18 mouse cellular contexts compared by ENCODE assay signal in the genomic region with DNA sequence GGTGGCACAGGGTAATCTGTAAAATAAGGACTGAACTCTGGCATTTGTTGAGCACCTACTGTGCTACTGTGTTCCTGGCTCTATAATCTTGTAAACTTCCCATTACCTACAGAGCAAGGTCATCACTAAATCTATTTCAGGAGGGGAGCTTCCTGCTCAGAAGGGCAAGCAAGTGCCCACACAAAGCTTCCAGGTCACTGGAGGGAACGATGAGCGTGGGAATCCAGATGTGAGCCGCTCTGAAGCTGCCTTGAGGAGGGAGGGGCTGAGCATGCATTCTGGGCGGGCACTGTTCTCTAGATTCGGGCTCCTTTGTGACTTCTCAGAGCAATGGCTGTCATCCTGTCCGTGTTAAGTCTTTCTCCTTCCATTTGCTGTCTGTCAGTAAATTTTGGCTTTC.
DNase-seq lines count a peak whose midpoint lies in the region; ATAC-seq lines count a peak whose summit lies in the region.
"Had no signal": no experiment of that assay in that cellular context is flagged by ENCODE, and none has a peak within 500 bp of the region (broad histone marks: within the 10 kb centered on the region; RNA-seq: fewer than 3 reads in every experiment).

No protein-coding gene starts in this region.

- 15% methylated on average over 6 of the region's 6 CpGs for WGBS in midbrain, embryonic 10.5 days
- 19% methylated on average over 6 of the region's 6 CpGs for WGBS in midbrain, embryonic 16.5 days

- no peak overlapping the region for H3K9ac ChIP-seq in midbrain, embryonic 16.5 days (ENCODE audit: low read depth, low read length)
- H3K9ac ChIP-seq: embryonic facial prominence, embryonic 15.5 days; heart, embryonic 12.5 days; limb, embryonic 15.5 days; midbrain, embryonic 15.5 days had no signal

- no peaks in the 10 kb centered on the region for H3K9me3 ChIP-seq in midbrain, embryonic 10.5 days (replicated peaks)
- no peaks in the 10 kb centered on the region for H3K9me3 ChIP-seq in midbrain, embryonic 16.5 days (replicated peaks; ENCODE audit: control insufficient read depth, low read length, poor library complexity, severe bottlenecking)
- H3K9me3 ChIP-seq: embryonic facial prominence, embryonic 15.5 days; heart, embryonic 12.5 days; limb, embryonic 15.5 days; midbrain, embryonic 15.5 days had no signal

- ATAC-seq in midbrain, embryonic 16.5 days = no peak
- ATAC-seq in inflammation-experienced regulatory T-cells, adult 6 months = peak; percentile 47
- ATAC-seq: hindbrain, embryonic 16.5 days; intestine, postnatal 0 days; lung, postnatal 0 days; midbrain, embryonic 15.5 days had no signal

- no peak overlapping the region for H3K4me3 ChIP-seq in midbrain, embryonic 10.5 days
- no peak overlapping the region for H3K4me3 ChIP-seq in midbrain, embryonic 16.5 days (ENCODE audit: low read depth, low read length)
- H3K4me3 ChIP-seq: embryonic facial prominence, embryonic 15.5 days; heart, embryonic 12.5 days; limb, embryonic 15.5 days; midbrain, embryonic 15.5 days had no signal

- intact Hi-C loops in left cerebral cortex, postnatal 36 days (cut with DNase I) = no loop called here

- no peaks in the 10 kb centered on the region for H3K36me3 ChIP-seq in midbrain, embryonic 10.5 days
- H3K36me3 ChIP-seq in midbrain, embryonic 16.5 days (ENCODE audit: control insufficient read depth, insufficient read depth, low read length) = no peaks in the 10 kb centered on the region
- H3K36me3 ChIP-seq: embryonic facial prominence, embryonic 15.5 days; heart, embryonic 12.5 days; limb, embryonic 15.5 days; midbrain, embryonic 15.5 days had no signal

- peaks cover 81% of the 10 kb centered on the region for H3K27me3 ChIP-seq in midbrain, embryonic 10.5 days (ENCODE audit: low read depth, poor library complexity, severe bottlenecking)
- H3K27me3 ChIP-seq in midbrain, embryonic 16.5 days (ENCODE audit: control insufficient read depth, insufficient read depth, low read depth, low read length) = no peaks in the 10 kb centered on the region; the same call in 1 of the 2 replicates
- H3K27me3 ChIP-seq: embryonic facial prominence, embryonic 15.5 days; heart, embryonic 12.5 days; limb, embryonic 15.5 days had no signal

- peaks cover 51% of the 10 kb centered on the region for H3K4me1 ChIP-seq in midbrain, embryonic 10.5 days
- peaks cover 9% of the 10 kb centered on the region; the same call in 1 of the 2 replicates for H3K4me1 ChIP-seq in midbrain, embryonic 16.5 days (ENCODE audit: control insufficient read depth, insufficient read depth, low read length)
- H3K4me1 ChIP-seq: embryonic facial prominence, embryonic 15.5 days; limb, embryonic 15.5 days had no signal

- peak overlapping the region; percentile 77 for H3K27ac ChIP-seq in midbrain, embryonic 10.5 days (replicated peaks)
- no peak overlapping the region for H3K27ac ChIP-seq in midbrain, embryonic 16.5 days (ENCODE audit: low read length)
- H3K27ac ChIP-seq: embryonic facial prominence, embryonic 15.5 days; limb, embryonic 15.5 days had no signal

- H3K4me2 ChIP-seq in midbrain, embryonic 16.5 days (ENCODE audit: low read length) = no peak overlapping the region
- H3K4me2 ChIP-seq: embryonic facial prominence, embryonic 15.5 days; heart, embryonic 12.5 days; limb, embryonic 15.5 days; midbrain, embryonic 15.5 days had no signal

- DNase-seq in midbrain, embryonic 10.5 days (ENCODE audit: low spot score) = peak; percentile 47
- DNase-seq in T-cell, adult 2 months (ENCODE audit: low spot score) = peak; percentile 53
- peak; percentile 66 for DNase-seq in thymus, postnatal 25 days
- DNase-seq in left cerebral cortex, postnatal 36 days (ENCODE audit: low spot score in 2 of 2) = no peak
- no peak for DNase-seq in left cerebral cortex, adult 11 months (ENCODE audit: low spot score)
- DNase-seq in left cerebral cortex, adult 9 months (ENCODE audit: low spot score in 2 of 2) = no peak
- DNase-seq: adrenal gland, adult 2 months; cerebellum, adult 8-10 months; heart, postnatal 36 days had no signal

Comparison
In these comparisons a context has a peak if more than half of its experiments do, and no peak if none do; other contexts are left out.
1. DNase-seq: peak in midbrain, embryonic 10.5 days (single experiment), T-cell, adult 2 months (single experiment) and thymus, postnatal 25 days (single experiment); none in left cerebral cortex, postnatal 36 days (0 of 2), left cerebral cortex, adult 11 months (single experiment) and left cerebral cortex, adult 9 months (0 of 2).